Mouse (Mus musculus): ENCODE measurements around the gene Pmfbp1. TPM values are rescaled to one million over a fixed set of nuclear protein-coding genes. Genes with fewer than 3 reads are reported as not detected.
"Not testable (repeated sequence)": the region's sequence is repeated elsewhere in the genome, so short reads cannot be mapped to it uniquely, and the experiment has no call there.

The Pmfbp1 gene
- polyA plus RNA-seq (2015; fragmentation: Nextera tagmentation; extraction: Ambion mirVana): not detected in 2 replicates

- H3K4me2 ChIP-seq: no peak within 1 kb of the TSS
- no peaks in the 10 kb centered on the region for H3K4me1 ChIP-seq (replicated peaks)
- no peaks in the 10 kb centered on the region; the same call in 1 of the 2 replicates for H3K9me3 ChIP-seq (replicated peaks)
- H3K27me3 ChIP-seq: no peaks in the 10 kb centered on the region
- ATAC-seq (ENCODE audit: low read depth) (no peak), DNase-seq (no peak)
- H3K27ac ChIP-seq: no peak within 1 kb of the TSS
- H3K36me3 ChIP-seq: no peaks in the 10 kb centered on the region
- 77% methylated on average over 6 of the region's 6 CpGs for WGBS (ENCODE audit: insufficient replicate concordance)
- H3K4me3 ChIP-seq (replicated peaks): no peak within 1 kb of the TSS
- no peak within 1 kb of the TSS for H3K9ac ChIP-seq
These were observed at the start of gene Pmfbp1 for GRCm38 (mm10) chr8:109493727-109494126. Gene Pmfbp1, plus strand, starts transcription at chr8:109494027.

- H3K4me3 ChIP-seq (replicated peaks); H3K4me2 ChIP-seq; H3K9me3 ChIP-seq (replicated peaks); H3K36me3 ChIP-seq; H3K9ac ChIP-seq; DNase-seq; H3K27ac ChIP-seq; H3K4me1 ChIP-seq (replicated peaks); ATAC-seq (ENCODE audit: low read depth); H3K27me3 ChIP-seq: not testable (repeated sequence)
- 19% methylated on average over 7 of the region's 7 CpGs for WGBS (ENCODE audit: insufficient replicate concordance)
These were observed 46.9 kb upstream of the Pmfbp1 start for GRCm38 (mm10) chr8:109446896-109447295.

GRCm38 (mm10) chr8:109451000-109451399 lies 42.8 kb upstream of the Pmfbp1 start:
- H3K9me3 ChIP-seq (replicated peaks): no peaks in the 10 kb centered on the region
- no peak overlapping the region for H3K4me3 ChIP-seq (replicated peaks)
- 58% methylated on average over 7 of the region's 7 CpGs for WGBS (ENCODE audit: insufficient replicate concordance)
- H3K9ac ChIP-seq: no peak overlapping the region
- DNase-seq (no peak), ATAC-seq (ENCODE audit: low read depth) (no peak)
- no peaks in the 10 kb centered on the region for H3K4me1 ChIP-seq (replicated peaks)
- no peak overlapping the region for H3K4me2 ChIP-seq
- no peak overlapping the region for H3K27ac ChIP-seq
- H3K27me3 ChIP-seq: no peaks in the 10 kb centered on the region
- H3K36me3 ChIP-seq: no peaks in the 10 kb centered on the region

GRCm38 (mm10) chr8:109455113-109455512 lies 38.7 kb upstream of the Pmfbp1 start:
- Histone ChIP-seq H3K27me3 (no peaks in the 10 kb centered on the region), H3K4me2 (no peak overlapping the region), H3K36me3 (no peaks in the 10 kb centered on the region), H3K4me3 (replicated peaks) (no peak overlapping the region), H3K9ac (no peak overlapping the region), H3K4me1 (replicated peaks) (no peaks in the 10 kb centered on the region), H3K27ac (no peak overlapping the region), H3K9me3 (replicated peaks) (no peaks in the 10 kb centered on the region)
- DNase-seq (no peak), ATAC-seq (ENCODE audit: low read depth) (no peak)
- WGBS (ENCODE audit: insufficient replicate concordance): 52% methylated on average over 2 of the region's 2 CpGs

GRCm38 (mm10) chr8:109457387-109457786 lies 36.4 kb upstream of the Pmfbp1 start:
- Histone ChIP-seq H3K36me3 (no peaks in the 10 kb centered on the region), H3K9me3 (replicated peaks) (no peaks in the 10 kb centered on the region), H3K27me3 (no peaks in the 10 kb centered on the region), H3K9ac (no peak overlapping the region), H3K4me3 (replicated peaks) (no peak overlapping the region), H3K27ac (no peak overlapping the region), H3K4me1 (replicated peaks) (no peaks in the 10 kb centered on the region), H3K4me2 (no peak overlapping the region)
- WGBS (ENCODE audit: insufficient replicate concordance): 66% methylated on average over 8 of the region's 8 CpGs
- ATAC-seq (ENCODE audit: low read depth) (no peak), DNase-seq (no peak)

- no peak overlapping the region for H3K9ac ChIP-seq
- no peak for ATAC-seq (ENCODE audit: low read depth)
- 73% methylated on average over 12 of the region's 12 CpGs for WGBS (ENCODE audit: insufficient replicate concordance)
- no peak overlapping the region for H3K4me2 ChIP-seq
- H3K4me1 ChIP-seq (replicated peaks): 0 out of 2 replicates have a peak, but pooled peaks cover 3% of the 10 kb centered on the region
- no peak overlapping the region for H3K27ac ChIP-seq
- H3K27me3 ChIP-seq: no peaks in the 10 kb centered on the region
- no peak for DNase-seq
- no peak overlapping the region for H3K4me3 ChIP-seq (replicated peaks)
- no peaks in the 10 kb centered on the region for H3K36me3 ChIP-seq
- no peaks in the 10 kb centered on the region for H3K9me3 ChIP-seq (replicated peaks)
These were observed 35.2 kb upstream of the Pmfbp1 start for GRCm38 (mm10) chr8:109458580-109458979.

GRCm38 (mm10) chr8:109463075-109463474 lies 30.8 kb upstream of the Pmfbp1 start:
- no peak for ATAC-seq (ENCODE audit: low read depth)

GRCm38 (mm10) chr8:109463677-109464313 lies 30.0 kb upstream of the Pmfbp1 start:
- no peak overlapping the region for H3K4me2 ChIP-seq
- DNase-seq: no peak
- H3K27me3 ChIP-seq: no peaks in the 10 kb centered on the region
- ATAC-seq (ENCODE audit: low read depth): no peak
- 0 out of 2 replicates have a peak, but pooled peaks cover 3% of the 10 kb centered on the region for H3K4me1 ChIP-seq (replicated peaks)
- H3K9ac ChIP-seq: no peak overlapping the region
- H3K9me3 ChIP-seq (replicated peaks): no peaks in the 10 kb centered on the region
- H3K27ac ChIP-seq: no peak overlapping the region
- no peak overlapping the region for H3K4me3 ChIP-seq (replicated peaks)
- WGBS (ENCODE audit: insufficient replicate concordance): 27% methylated on average over 13 of the region's 13 CpGs
- no peaks in the 10 kb centered on the region for H3K36me3 ChIP-seq

More at GRCm38 (mm10) chr8:109463075-109463474, 30.8 kb upstream of the Pmfbp1 start:
- no peaks in the 10 kb centered on the region for H3K27me3 ChIP-seq
- no peak overlapping the region for H3K27ac ChIP-seq
- H3K9me3 ChIP-seq (replicated peaks): no peaks in the 10 kb centered on the region
- WGBS (ENCODE audit: insufficient replicate concordance): 46% methylated on average over 2 of the region's 2 CpGs
- H3K4me2 ChIP-seq: no peak overlapping the region
- no peak for DNase-seq
- H3K4me3 ChIP-seq (replicated peaks): no peak overlapping the region
- no peaks in the 10 kb centered on the region for H3K36me3 ChIP-seq
- 0 out of 2 replicates have a peak, but pooled peaks cover 3% of the 10 kb centered on the region for H3K4me1 ChIP-seq (replicated peaks)
- no peak overlapping the region for H3K9ac ChIP-seq

- Histone ChIP-seq H3K4me2 (no peak overlapping the region), H3K4me3 (replicated peaks) (no peak overlapping the region), H3K27me3 (no peaks in the 10 kb centered on the region), H3K9me3 (replicated peaks) (no peaks in the 10 kb centered on the region), H3K4me1 (replicated peaks) (0 out of 2 replicates have a peak, but pooled peaks cover 3% of the 10 kb centered on the region), H3K27ac (no peak overlapping the region), H3K36me3 (no peaks in the 10 kb centered on the region), H3K9ac (no peak overlapping the region)
- DNase-seq: no peak
- ATAC-seq (ENCODE audit: low read depth): no peak
- WGBS (ENCODE audit: insufficient replicate concordance): 51% methylated on average over 15 of the region's 15 CpGs
These were observed 29.4 kb upstream of the Pmfbp1 start for GRCm38 (mm10) chr8:109464451-109464891.

GRCm38 (mm10) chr8:109465056-109465455 lies 28.8 kb upstream of the Pmfbp1 start:
- Histone ChIP-seq H3K27ac (no peak overlapping the region), H3K27me3 (no peaks in the 10 kb centered on the region), H3K9ac (no peak overlapping the region), H3K4me1 (replicated peaks) (0 out of 2 replicates have a peak, but pooled peaks cover 3% of the 10 kb centered on the region), H3K4me3 (replicated peaks) (no peak overlapping the region), H3K9me3 (replicated peaks) (no peaks in the 10 kb centered on the region), H3K4me2 (no peak overlapping the region), H3K36me3 (no peaks in the 10 kb centered on the region)
- no peak for ATAC-seq (ENCODE audit: low read depth)
- 67% methylated on average over 3 of the region's 3 CpGs for WGBS (ENCODE audit: insufficient replicate concordance)
- DNase-seq: no peak

GRCm38 (mm10) chr8:109465761-109466160 lies 28.1 kb upstream of the Pmfbp1 start:
- H3K4me1 ChIP-seq (replicated peaks): 0 out of 2 replicates have a peak, but pooled peaks cover 3% of the 10 kb centered on the region
- ATAC-seq (ENCODE audit: low read depth) (no peak), DNase-seq (no peak)
- H3K27ac ChIP-seq: no peak overlapping the region
- H3K4me2 ChIP-seq: no peak overlapping the region
- no peak overlapping the region for H3K9ac ChIP-seq
- WGBS (ENCODE audit: insufficient replicate concordance): 39% methylated on average over 3 of the region's 3 CpGs
- H3K4me3 ChIP-seq (replicated peaks): no peak overlapping the region
- no peaks in the 10 kb centered on the region for H3K36me3 ChIP-seq
- no peaks in the 10 kb centered on the region for H3K9me3 ChIP-seq (replicated peaks)
- no peaks in the 10 kb centered on the region for H3K27me3 ChIP-seq

GRCm38 (mm10) chr8:109467516-109467915 lies 26.3 kb upstream of the Pmfbp1 start:
- no peak overlapping the region for H3K4me3 ChIP-seq (replicated peaks)
- 42% methylated on average over 5 of the region's 5 CpGs for WGBS (ENCODE audit: insufficient replicate concordance)
- no peaks in the 10 kb centered on the region for H3K9me3 ChIP-seq (replicated peaks)
- H3K4me1 ChIP-seq (replicated peaks): 0 out of 2 replicates have a peak, but pooled peaks cover 3% of the 10 kb centered on the region
- no peak for DNase-seq
- H3K36me3 ChIP-seq: no peaks in the 10 kb centered on the region
- no peak overlapping the region for H3K27ac ChIP-seq
- ATAC-seq (ENCODE audit: low read depth): no peak
- H3K27me3 ChIP-seq: no peaks in the 10 kb centered on the region
- no peak overlapping the region for H3K4me2 ChIP-seq
- no peak overlapping the region for H3K9ac ChIP-seq
